Mouse (Mus musculus) heart, embryonic 11.5 days (tissue): ENCODE data around the gene Zfp827. TPM values are rescaled to one million over a fixed set of nuclear protein-coding genes. Genes with fewer than 3 reads are reported as not detected.

Source experiments
- ATAC-seq: fragments of 200-750 bp; cut with Nextera tagmentation; replicated peaks from 2 replicates; pipeline ENCODE4 v1.8.0; 2017; ENCODE audit warnings: moderate library complexity; ENCODE audit not compliant: insufficient number of reproducible peaks, low FRiP score, low TSS enrichment
- H3K27ac ChIP-seq: fragments of 300-500 bp; sonication (generic); 2 replicates; pipeline ENCODE4 v1.5.1; 2014; ENCODE audit warnings: mild to moderate bottlenecking, low read depth, low read length
- H3K27me3 ChIP-seq: fragments of 300-500 bp; sonication (generic); 2 replicates; pipeline ENCODE4 v1.6.1; 2014; ENCODE audit warnings: mild to moderate bottlenecking, low read length, mixed read lengths; ENCODE audit not compliant: control insufficient read depth, insufficient read depth
- H3K36me3 ChIP-seq: fragments of 300-500 bp; sonication (generic); 2 replicates; pipeline ENCODE4 v1.6.1; 2014; ENCODE audit warnings: mild to moderate bottlenecking, low read length, moderate library complexity, mixed read lengths; ENCODE audit not compliant: control insufficient read depth, insufficient read depth
- H3K4me1 ChIP-seq: fragments of 300-500 bp; sonication (generic); 2 replicates; pipeline ENCODE4 v1.6.1; 2014; ENCODE audit warnings: low read length; ENCODE audit not compliant: control insufficient read depth, insufficient read depth
- H3K4me2 ChIP-seq: fragments of 300-500 bp; sonication (generic); 2 replicates; pipeline ENCODE4 v1.6.1; 2014; ENCODE audit warnings: mild to moderate bottlenecking, moderate library complexity
- H3K4me3 ChIP-seq: fragments of 300-500 bp; sonication (generic); 2 replicates; pipeline ENCODE4 v1.5.1; 2014; ENCODE audit warnings: low read depth, low read length
- H3K9ac ChIP-seq: fragments of 300-500 bp; sonication (generic); 2 replicates; pipeline ENCODE4 v1.6.1; 2014; ENCODE audit warnings: mild to moderate bottlenecking, low read depth, low read length, moderate library complexity
- H3K9me3 ChIP-seq: fragments of 300-500 bp; sonication (generic); replicated peaks from 2 replicates; pipeline ENCODE4 v1.6.1; 2016; ENCODE audit warnings: low read length; ENCODE audit not compliant: control insufficient read depth
- WGBS: fragments of 180-500 bp; shearing (Covaris S2); extraction: QIAGEN DNeasy Blood & Tissue Kit; methylation state at CpG from one replicate; pipeline ENCODE4 v1.1.7; 2014; ENCODE audit not compliant: insufficient replicate concordance; 5-methylcytosine and 5-hydroxymethylcytosine counted together
- polyA plus RNA-seq: library from polyadenylated mRNA; unstranded; fragments of >200 nt; fragmentation: Nextera tagmentation; extraction: Ambion mirVana; gene quantifications from 2 replicates; pipeline ENCODE4 v1.2.1, GENCODE M21; 2014

Zfp827 gene
- polyA plus RNA-seq, 1 experiment from 2014 or later: 11.3 TPM

GRCm38 (mm10) chr8:79029396-79030325, 1.4 kb downstream of the Zfp827 start:
- H3K4me1 ChIP-seq: peaks cover 20% of the 10 kb centered on the region
- peak overlapping the region; percentile 100 for H3K9ac ChIP-seq
- no peaks in the 10 kb centered on the region for H3K27me3 ChIP-seq
- ATAC-seq: peak; percentile 70
- H3K36me3 ChIP-seq: no peaks in the 10 kb centered on the region
- peak overlapping the region; percentile 67 for H3K4me2 ChIP-seq
- no peaks in the 10 kb centered on the region for H3K9me3 ChIP-seq
- peak overlapping the region; percentile 100 for H3K27ac ChIP-seq
- 1% methylated on average over 72 of the region's 99 CpGs for WGBS
- peak overlapping the region; percentile 91 for H3K4me3 ChIP-seq

DNA sequence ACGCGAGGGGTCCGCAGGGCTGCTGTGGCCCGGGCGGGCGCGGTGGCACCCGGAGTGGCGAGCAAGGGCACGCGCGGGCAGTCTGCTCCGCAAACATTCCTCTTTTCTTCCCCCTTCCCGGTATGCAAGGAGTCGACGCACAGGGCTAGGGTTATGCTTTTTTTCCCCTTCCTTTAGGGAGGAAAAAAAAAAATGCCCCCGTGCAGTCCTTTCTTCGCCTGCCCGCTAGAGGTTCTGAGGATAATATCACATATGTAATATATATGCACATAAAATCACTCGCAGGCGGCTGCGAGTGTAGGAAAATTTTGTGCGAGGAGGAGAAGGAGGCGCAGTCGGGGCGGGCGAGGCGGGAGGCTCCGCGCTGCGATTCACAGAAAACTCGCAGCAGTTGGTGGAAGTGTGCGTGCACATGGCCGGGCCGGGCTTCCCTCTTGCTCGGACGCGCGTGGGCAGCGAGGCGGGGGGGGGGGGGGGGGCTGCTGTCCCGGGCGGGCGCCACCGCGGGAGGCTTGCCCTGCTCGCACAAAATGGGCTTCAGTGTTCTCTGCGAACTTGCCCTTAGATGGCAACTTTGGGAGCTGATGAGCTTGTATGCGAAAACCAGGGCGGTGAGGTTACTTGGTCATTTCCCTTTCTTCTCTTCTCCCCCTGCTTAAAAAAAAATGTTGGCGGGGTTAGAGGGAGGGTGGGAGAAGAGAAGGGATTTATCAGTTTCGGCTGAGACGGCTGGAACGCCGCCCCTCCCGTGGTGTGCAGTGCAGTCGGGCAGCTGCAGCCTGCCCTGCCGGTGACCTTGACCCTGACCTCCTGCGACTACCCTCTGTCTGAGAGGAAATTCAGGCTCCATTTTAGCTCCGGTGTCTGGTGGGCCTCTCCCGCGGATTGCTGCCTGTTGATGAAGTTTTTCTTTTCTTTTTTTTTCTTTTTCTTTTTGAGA, 2.4 kb downstream of the Zfp827 start:
- H3K27me3 ChIP-seq: no peaks in the 10 kb centered on the region
- peak overlapping the region; percentile 67 for H3K4me2 ChIP-seq
- ATAC-seq: peak; percentile 19; the same call in 1 of the 2 replicates
- H3K9ac ChIP-seq: peak overlapping the region; percentile 100
- H3K4me1 ChIP-seq: peaks cover 20% of the 10 kb centered on the region
- H3K4me3 ChIP-seq: peak overlapping the region; percentile 91
- no peaks in the 10 kb centered on the region for H3K36me3 ChIP-seq
- under 1% methylated on average over 57 of the region's 62 CpGs for WGBS
- no peaks in the 10 kb centered on the region for H3K9me3 ChIP-seq
- peak overlapping the region; percentile 100 for H3K27ac ChIP-seq

DNA sequence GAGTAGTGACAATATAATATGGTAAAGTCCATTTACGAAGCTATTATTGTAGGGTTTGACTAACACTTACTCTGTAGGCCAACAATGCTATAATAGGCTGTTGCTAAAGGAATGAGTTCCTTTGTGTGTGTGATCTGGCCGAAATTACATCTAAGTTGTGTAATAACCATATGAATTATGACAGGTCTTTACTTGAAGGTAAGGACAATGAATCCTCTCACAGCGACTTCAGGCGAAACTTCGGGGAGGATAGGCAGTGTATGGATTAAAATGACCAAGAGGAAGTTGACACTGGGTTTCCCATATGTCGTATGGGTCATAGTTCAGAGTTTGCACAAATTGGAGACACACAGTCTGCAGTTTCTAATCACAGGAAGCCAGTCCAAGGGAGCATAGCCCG, 9.3 kb downstream of the Zfp827 start:
- H3K4me2 ChIP-seq: no peak overlapping the region
- WGBS: 73% methylated on average over 7 of the region's 7 CpGs
- no peak overlapping the region for H3K9ac ChIP-seq
- H3K36me3 ChIP-seq: 0 out of 2 replicates have a peak, but pooled peaks cover 5% of the 10 kb centered on the region
- peaks cover 8% of the 10 kb centered on the region for H3K4me1 ChIP-seq
- no peaks in the 10 kb centered on the region for H3K27me3 ChIP-seq
- ATAC-seq: no peak
- H3K27ac ChIP-seq: no peak overlapping the region
- H3K4me3 ChIP-seq: no peak overlapping the region
- H3K9me3 ChIP-seq: no peaks in the 10 kb centered on the region

- 0 out of 2 replicates have a peak, but pooled peaks cover 5% of the 10 kb centered on the region for H3K36me3 ChIP-seq
- no peak for ATAC-seq
- no peak overlapping the region for H3K4me2 ChIP-seq
- H3K27me3 ChIP-seq: no peaks in the 10 kb centered on the region
- no peak overlapping the region for H3K9ac ChIP-seq
- no peak overlapping the region for H3K4me3 ChIP-seq
- H3K27ac ChIP-seq: no peak overlapping the region
- no peaks in the 10 kb centered on the region for H3K9me3 ChIP-seq
- 82% methylated on average over 7 of the region's 7 CpGs for WGBS
- peaks cover 5% of the 10 kb centered on the region for H3K4me1 ChIP-seq
Measured at GRCm38 (mm10) chr8:79037991-79038390, 9.8 kb downstream of the Zfp827 start.

DNA sequence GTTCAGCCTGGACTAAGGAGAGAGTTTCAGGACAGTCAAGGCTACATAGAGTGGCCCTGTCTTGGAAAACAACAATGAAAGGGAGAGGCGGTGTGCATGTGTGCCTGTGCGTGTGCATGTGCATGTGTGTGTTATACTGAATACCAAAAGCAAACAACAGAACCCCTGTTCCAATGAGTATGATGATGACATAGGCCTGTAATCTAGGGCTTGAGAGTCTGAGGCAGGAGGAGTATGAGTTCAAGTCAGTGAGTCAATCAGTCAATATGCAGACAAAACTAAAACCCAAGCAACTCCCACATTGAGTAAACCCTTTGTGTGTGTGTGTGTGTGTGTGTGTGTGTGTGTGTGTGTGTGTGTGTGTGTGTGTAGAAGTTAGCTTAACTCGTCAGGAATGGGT, 13.2 kb downstream of the Zfp827 start:
- Histone ChIP-seq H3K9ac (no peak overlapping the region), H3K27me3 (no peaks in the 10 kb centered on the region), H3K9me3 (no peaks in the 10 kb centered on the region), H3K4me2 (no peak overlapping the region), H3K36me3 (0 out of 2 replicates have a peak, but pooled peaks cover 5% of the 10 kb centered on the region), H3K27ac (no peak overlapping the region), H3K4me1 (no peaks in the 10 kb centered on the region; the same call in 1 of the 2 replicates), H3K4me3 (no peak overlapping the region)
- 86% methylated on average over 3 of the region's 3 CpGs for WGBS
- ATAC-seq: no peak

- WGBS: 76% methylated on average over 3 of the region's 3 CpGs
- ATAC-seq: no peak
- Histone ChIP-seq H3K4me3 (no peak overlapping the region), H3K9me3 (no peaks in the 10 kb centered on the region), H3K36me3 (0 out of 2 replicates have a peak, but pooled peaks cover 5% of the 10 kb centered on the region), H3K27ac (no peak overlapping the region), H3K4me2 (no peak overlapping the region), H3K4me1 (no peaks in the 10 kb centered on the region; the same call in 1 of the 2 replicates), H3K27me3 (no peaks in the 10 kb centered on the region), H3K9ac (no peak overlapping the region)
Measured at GRCm38 (mm10) chr8:79042252-79042651, 14.0 kb downstream of the Zfp827 start.

DNA sequence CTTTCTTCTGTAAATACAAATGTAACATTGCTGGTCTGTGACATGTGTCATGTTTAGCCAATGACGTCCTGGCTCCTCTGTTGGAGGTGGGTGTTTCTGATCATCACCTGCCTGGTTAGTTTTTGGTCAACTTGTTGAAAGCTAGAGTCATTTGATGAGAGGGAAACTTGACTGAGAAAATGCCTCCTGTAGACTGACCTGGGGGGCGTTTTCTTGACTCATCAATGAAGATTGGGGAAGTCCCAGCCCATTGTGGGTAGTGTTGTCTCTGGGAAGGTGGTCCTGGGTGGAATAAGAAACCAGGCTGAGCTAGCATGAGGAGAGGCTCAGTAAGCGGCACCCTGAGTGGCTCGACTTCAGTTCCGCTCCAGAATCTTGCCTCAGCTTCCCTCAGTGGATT, 16.4 kb downstream of the Zfp827 start:
- no peak overlapping the region for H3K9ac ChIP-seq
- no peak for ATAC-seq
- no peaks in the 10 kb centered on the region for H3K27me3 ChIP-seq
- H3K27ac ChIP-seq: no peak overlapping the region
- no peaks in the 10 kb centered on the region for H3K9me3 ChIP-seq
- H3K4me2 ChIP-seq: no peak overlapping the region
- H3K4me1 ChIP-seq: no peaks in the 10 kb centered on the region; the same call in 1 of the 2 replicates
- H3K4me3 ChIP-seq: no peak overlapping the region
- no peaks in the 10 kb centered on the region for H3K36me3 ChIP-seq
- 87% methylated on average over 5 of the region's 5 CpGs for WGBS

DNA sequence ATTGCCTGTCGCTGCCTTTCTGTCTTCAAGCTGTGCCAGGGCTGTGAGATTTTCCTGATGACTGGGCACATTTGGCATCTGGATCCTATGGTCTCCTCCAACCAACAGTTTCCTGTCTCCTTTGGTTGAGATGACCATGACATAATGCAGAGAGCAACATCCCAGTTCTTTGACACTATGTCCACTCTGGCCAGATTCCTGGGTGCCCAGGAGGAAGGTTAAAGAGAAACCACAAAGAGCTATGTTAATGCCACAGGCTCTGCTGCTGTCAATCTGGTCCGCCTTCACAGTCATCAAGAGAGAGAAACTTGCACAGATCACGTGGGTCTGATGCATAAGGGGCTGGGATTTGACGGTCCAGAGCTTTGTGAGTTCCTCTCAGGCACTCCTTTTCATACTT, 18.4 kb downstream of the Zfp827 start:
- Histone ChIP-seq H3K4me3 (no peak overlapping the region), H3K4me1 (no peaks in the 10 kb centered on the region; the same call in 1 of the 2 replicates), H3K27me3 (no peaks in the 10 kb centered on the region), H3K9ac (no peak overlapping the region), H3K9me3 (no peaks in the 10 kb centered on the region), H3K36me3 (no peaks in the 10 kb centered on the region), H3K27ac (no peak overlapping the region), H3K4me2 (no peak overlapping the region)
- no peak for ATAC-seq
- 77% methylated on average over 4 of the region's 4 CpGs for WGBS
